Mouse (Mus musculus) midbrain, embryonic 11.5 days (tissue): ENCODE data around the gene Sptssa. TPM values are rescaled to one million over a fixed set of nuclear protein-coding genes. Genes with fewer than 3 reads are reported as not detected.

ENCODE experiments used
- ATAC-seq: fragments of 200-750 bp; cut with Nextera tagmentation; 2 replicates; pipeline ENCODE4 v1.8.0; 2017; ENCODE audit warnings: moderate TSS enrichment, moderate library complexity; ENCODE audit not compliant: low FRiP score
- DNase-seq: peaks from one replicate; pipeline ENCODE4 v3.0.0; 2015; ENCODE audit warnings: low spot score; ENCODE audit errors: missing footprints
- H3K27ac ChIP-seq: fragments of 300-500 bp; sonication (generic); 2 replicates; pipeline ENCODE4 v1.5.1; 2014; ENCODE audit warnings: low read depth, low read length
- H3K27me3 ChIP-seq: fragments of 300-500 bp; sonication (generic); 2 replicates; pipeline ENCODE4 v1.6.1; 2014; ENCODE audit warnings: mild to moderate bottlenecking, low read length, moderate library complexity, mixed read lengths; ENCODE audit not compliant: control insufficient read depth, insufficient read depth
- H3K36me3 ChIP-seq: fragments of 300-500 bp; sonication (generic); 2 replicates; pipeline ENCODE4 v1.6.1; 2014; ENCODE audit warnings: mild to moderate bottlenecking, low read length, moderate library complexity, mixed read lengths; ENCODE audit not compliant: control insufficient read depth, insufficient read depth
- H3K4me1 ChIP-seq: fragments of 300-500 bp; sonication (generic); 2 replicates; pipeline ENCODE4 v1.6.1; 2014; ENCODE audit warnings: low read length; ENCODE audit not compliant: control insufficient read depth, insufficient read depth
- H3K4me2 ChIP-seq: fragments of 300-500 bp; sonication (generic); 2 replicates; pipeline ENCODE4 v1.6.1; 2014; ENCODE audit warnings: mild to moderate bottlenecking, moderate library complexity
- H3K4me3 ChIP-seq: fragments of 300-500 bp; sonication (generic); 2 replicates; pipeline ENCODE4 v1.5.1; 2014; ENCODE audit warnings: low read depth, low read length
- H3K9ac ChIP-seq: fragments of 300-500 bp; sonication (generic); 2 replicates; pipeline ENCODE4 v1.6.1; 2014; ENCODE audit warnings: low read length
- H3K9me3 ChIP-seq: fragments of 300-500 bp; sonication (generic); 2 replicates; pipeline ENCODE4 v1.6.1; 2016; ENCODE audit warnings: low read length; ENCODE audit not compliant: control insufficient read depth
- WGBS: fragments of 180-500 bp; shearing (Covaris S2); extraction: QIAGEN DNeasy Blood & Tissue Kit; methylation state at CpG from one replicate; pipeline ENCODE4 v1.1.7; 2014; 5-methylcytosine and 5-hydroxymethylcytosine counted together
- polyA plus RNA-seq: library from polyadenylated mRNA; unstranded; fragments of >200 nt; fragmentation: Nextera tagmentation; extraction: Ambion mirVana; gene quantifications from 2 replicates; pipeline ENCODE4 v1.2.1, GENCODE M21; 2014

Sptssa gene
- polyA plus RNA-seq: 213 and 221 TPM in 2 replicates

GRCm38 (mm10) chr12:54656396-54657171 lies at the start of gene Sptssa:
Sptssa (minus strand) TSS chr12:54656573.
- ATAC-seq: peak; percentile 99
- Histone ChIP-seq H3K27ac (peak within 1 kb of the TSS; percentile 56), H3K9ac (peak within 1 kb of the TSS; percentile 85), H3K4me3 (peak within 1 kb of the TSS; percentile 77), H3K4me1 (peaks cover 11% of the 10 kb centered on the region), H3K27me3 (no peaks in the 10 kb centered on the region), H3K9me3 (no peaks in the 10 kb centered on the region), H3K36me3 (no peaks in the 10 kb centered on the region), H3K4me2 (peak within 1 kb of the TSS; percentile 45)
- 8% methylated on average over 49 of the region's 53 CpGs for WGBS
- peak; percentile 99 for DNase-seq

- H3K27ac ChIP-seq: no peak overlapping the region
Observed at GRCm38 (mm10) chr12:54699394-54699793, 43.0 kb upstream of the Sptssa start.

GRCm38 (mm10) chr12:54697791-54698250 lies 41.4 kb upstream of the Sptssa start:
- Histone ChIP-seq H3K4me2 (no peak overlapping the region), H3K27ac (no peak overlapping the region), H3K27me3 (no peaks in the 10 kb centered on the region), H3K4me1 (peaks cover 2% of the 10 kb centered on the region; the same call in 1 of the 2 replicates), H3K9me3 (no peaks in the 10 kb centered on the region), H3K9ac (no peak overlapping the region), H3K4me3 (no peak overlapping the region), H3K36me3 (no peaks in the 10 kb centered on the region)
- DNase-seq (peak; percentile 84), ATAC-seq (no peak)
- 67% methylated on average over 6 of the region's 6 CpGs for WGBS

More at GRCm38 (mm10) chr12:54699394-54699793, 43.0 kb upstream of the Sptssa start:
- no peaks in the 10 kb centered on the region for H3K36me3 ChIP-seq
- no peak overlapping the region for H3K4me2 ChIP-seq
- H3K27me3 ChIP-seq: no peaks in the 10 kb centered on the region
- ATAC-seq (no peak), DNase-seq (no peak)
- WGBS: 80% methylated on average over 7 of the region's 7 CpGs
- H3K9me3 ChIP-seq: no peaks in the 10 kb centered on the region
- H3K4me1 ChIP-seq: peaks cover 2% of the 10 kb centered on the region; the same call in 1 of the 2 replicates
- H3K4me3 ChIP-seq: no peak overlapping the region
- no peak overlapping the region for H3K9ac ChIP-seq

- no peak overlapping the region for H3K27ac ChIP-seq
- peak; percentile 28 for ATAC-seq
- H3K27me3 ChIP-seq: no peaks in the 10 kb centered on the region
Observed at GRCm38 (mm10) chr12:54697003-54697597, 40.7 kb upstream of the Sptssa start.

GRCm38 (mm10) chr12:54696242-54697002 lies 40.0 kb upstream of the Sptssa start:
- Histone ChIP-seq H3K9me3 (no peaks in the 10 kb centered on the region), H3K4me1 (peaks cover 2% of the 10 kb centered on the region; the same call in 1 of the 2 replicates), H3K9ac (peak overlapping the region; percentile 86), H3K27ac (peak overlapping the region; percentile 93), H3K4me2 (peak overlapping the region; percentile 54), H3K36me3 (no peaks in the 10 kb centered on the region), H3K4me3 (peak overlapping the region; percentile 83), H3K27me3 (no peaks in the 10 kb centered on the region)
- under 1% methylated on average over 32 of the region's 32 CpGs for WGBS
- DNase-seq (peak; percentile 99), ATAC-seq (peak; percentile 90)

More at GRCm38 (mm10) chr12:54697003-54697597, 40.7 kb upstream of the Sptssa start:
- Histone ChIP-seq H3K9ac (no peak overlapping the region), H3K4me2 (no peak overlapping the region), H3K4me3 (no peak overlapping the region), H3K36me3 (no peaks in the 10 kb centered on the region), H3K9me3 (no peaks in the 10 kb centered on the region), H3K4me1 (peaks cover 2% of the 10 kb centered on the region; the same call in 1 of the 2 replicates)
- DNase-seq: peak; percentile 90
- 21% methylated on average over 7 of the region's 7 CpGs for WGBS

- under 1% methylated on average over 57 of the region's 57 CpGs for WGBS
- peak within 1 kb of the TSS; percentile 86 for H3K9ac ChIP-seq
- peak; percentile 89 for ATAC-seq
- peak; percentile 98 for DNase-seq
- no peaks in the 10 kb centered on the region for H3K9me3 ChIP-seq
- H3K27ac ChIP-seq: peak within 1 kb of the TSS; percentile 93
- H3K36me3 ChIP-seq: no peaks in the 10 kb centered on the region
- peak within 1 kb of the TSS; percentile 83 for H3K4me3 ChIP-seq
- peaks cover 2% of the 10 kb centered on the region; the same call in 1 of the 2 replicates for H3K4me1 ChIP-seq
- H3K27me3 ChIP-seq: no peaks in the 10 kb centered on the region
- peak within 1 kb of the TSS; percentile 54 for H3K4me2 ChIP-seq
Observed at GRCm38 (mm10) chr12:54695511-54696241, 39.3 kb upstream of the Sptssa start, which contains the start of gene Eapp. Eapp (minus strand) TSS chr12:54695897.

GRCm38 (mm10) chr12:54694847-54695510 lies 38.6 kb upstream of the Sptssa start:
- Histone ChIP-seq H3K36me3 (no peaks in the 10 kb centered on the region), H3K4me3 (peak overlapping the region; percentile 83), H3K27ac (peak overlapping the region; percentile 93), H3K27me3 (no peaks in the 10 kb centered on the region), H3K9ac (peak overlapping the region; percentile 86), H3K4me1 (peaks cover 2% of the 10 kb centered on the region; the same call in 1 of the 2 replicates), H3K4me2 (peak overlapping the region; percentile 54), H3K9me3 (no peaks in the 10 kb centered on the region)
- DNase-seq (no peak), ATAC-seq (no peak)
- WGBS: 40% methylated on average over 12 of the region's 12 CpGs

- Histone ChIP-seq H3K9me3 (no peaks in the 10 kb centered on the region), H3K4me3 (no peak overlapping the region), H3K27me3 (no peaks in the 10 kb centered on the region), H3K36me3 (0 out of 2 replicates have a peak, but pooled peaks cover 3% of the 10 kb centered on the region), H3K4me2 (no peak overlapping the region), H3K27ac (no peak overlapping the region), H3K4me1 (no peaks in the 10 kb centered on the region), H3K9ac (no peak overlapping the region)
- WGBS: 93% methylated on average over 5 of the region's 5 CpGs
- no peak for ATAC-seq
- DNase-seq: no peak
Observed at GRCm38 (mm10) chr12:54689082-54689481, 32.7 kb upstream of the Sptssa start.
